Mouse (Mus musculus) spleen, adult 12 weeks (tissue): ENCODE measurements around the gene Tesmin.
A peak's percentile ranks its signal among the peaks of the same experiment; 100 is the strongest.

Experiments
- DNase-seq: peaks from one replicate; pipeline ENCODE4 v3.0.0; 2022; ENCODE audit warnings: low spot score

Tesmin gene

GRCm38 (mm10) chr19:3447348-3447747 lies 58.7 kb downstream of the Tesmin start:
- DNase-seq, result no peak

GRCm38 (mm10) chr19:3449248-3449647 lies 60.6 kb downstream of the Tesmin start:
- no peak for DNase-seq

GRCm38 (mm10) chr19:3450714-3451113 lies 62.1 kb downstream of the Tesmin start:
- no peak for DNase-seq

- DNase-seq, result peak; percentile 13
Measured at GRCm38 (mm10) chr19:3451170-3451569, 62.5 kb downstream of the Tesmin start.

GRCm38 (mm10) chr19:3451649-3452048 lies 63.0 kb downstream of the Tesmin start:
- DNase-seq, result no peak
